In genomic region chr17:45544873-45545277, GRCm38 (mm10) we compare ENCODE assay signal across 9 mouse cellular contexts. TPM values are rescaled to one million over a fixed set of nuclear protein-coding genes. Genes with fewer than 3 reads are reported as not detected.
DNase-seq lines count a peak whose midpoint lies in the region; ATAC-seq and TF ChIP-seq lines count a peak whose summit lies in the region.
"Had no signal": no experiment of that assay in that cellular context is flagged by ENCODE, and none has a peak within 500 bp of the region (broad histone marks: within the 10 kb centered on the region; RNA-seq: fewer than 3 reads in every experiment).

No protein-coding gene starts in this region.

- no peak overlapping the region for H3K9ac ChIP-seq in heart, embryonic 15.5 days
- peak overlapping the region; percentile 39 for H3K9ac ChIP-seq in ES-E14 (ENCODE audit: insufficient read depth, low read depth, low read length, poor library complexity, severe bottlenecking)
- 0 out of 2 replicates have a peak overlapping the region, but pooled peaks have one; percentile 40 for H3K9ac ChIP-seq in embryonic facial prominence, embryonic 13.5 days
- no peak overlapping the region for H3K9ac ChIP-seq in limb, embryonic 12.5 days (replicated peaks)

- intact Hi-C loops in heart, postnatal 36 days (cut with DNase I), result no loop called here

- no peak overlapping the region for H3K27ac ChIP-seq in heart, embryonic 15.5 days
- no peak overlapping the region for H3K27ac ChIP-seq in ES-E14 (ENCODE audit: insufficient read depth, low read depth, low read length, poor library complexity, severe bottlenecking)
- H3K27ac ChIP-seq in embryonic facial prominence, embryonic 13.5 days, result no peak overlapping the region
- no peak overlapping the region for H3K27ac ChIP-seq in limb, embryonic 12.5 days

- in situ Hi-C loops in ES-E14 (cut with MboI; ENCODE audit: low sequenced_read_pairs in 2 of 2, unreplicated experiment in 2 of 2), result no loop called here

- H3K4me1 ChIP-seq in heart, embryonic 15.5 days (replicated peaks), result peaks cover 33% of the 10 kb centered on the region
- H3K4me1 ChIP-seq in ES-E14 (ENCODE audit: control insufficient read depth in 2 of 2, insufficient read depth in 2 of 2, low read length in 2 of 2, poor library complexity in 1 of 2), result peaks cover 4 to 16% of the 10 kb centered on the region in 2 experiments; a peak in 3 of 4 replicates
- H3K4me1 ChIP-seq in embryonic facial prominence, embryonic 13.5 days, result peaks cover 37% of the 10 kb centered on the region
- peaks cover 31% of the 10 kb centered on the region for H3K4me1 ChIP-seq in limb, embryonic 12.5 days (replicated peaks)

- H3K4me2 ChIP-seq in heart, embryonic 15.5 days, result peak overlapping the region; percentile 65
- peak overlapping the region; percentile 40 for H3K4me2 ChIP-seq in embryonic facial prominence, embryonic 13.5 days
- peak overlapping the region; percentile 39 for H3K4me2 ChIP-seq in limb, embryonic 12.5 days

- DNase-seq in heart, postnatal 36 days, result no peak
- no peak for DNase-seq in ES-E14 (ENCODE audit: low read depth, low spot score)
- DNase-seq in ovary, postnatal 10 days (ENCODE audit: low spot score), result no peak
- DNase-seq in Muller cell, postnatal 12 days (ENCODE audit: inconsistent ontology term), result no peak

- H3K36me3 ChIP-seq in heart, embryonic 15.5 days, result no peaks in the 10 kb centered on the region
- H3K36me3 ChIP-seq in ES-E14 (ENCODE audit: control insufficient read depth, insufficient read depth, low read length, poor library complexity, severe bottlenecking), result no peaks in the 10 kb centered on the region
- peaks cover 27% of the 10 kb centered on the region for H3K36me3 ChIP-seq in embryonic facial prominence, embryonic 13.5 days
- peaks cover 25% of the 10 kb centered on the region for H3K36me3 ChIP-seq in limb, embryonic 12.5 days

- peak overlapping the region; percentile 43 for H3K4me3 ChIP-seq in heart, embryonic 15.5 days
- peak overlapping the region; percentile 35 to 56; a peak in 3 of 4 replicates for H3K4me3 ChIP-seq in ES-E14 (ENCODE audit: insufficient read depth in 1 of 2, low read depth in 1 of 2, low read length in 2 of 2, poor library complexity in 1 of 2, severe bottlenecking in 1 of 2)
- peak overlapping the region; percentile 21 for H3K4me3 ChIP-seq in embryonic facial prominence, embryonic 13.5 days
- H3K4me3 ChIP-seq in limb, embryonic 12.5 days (replicated peaks), result peak overlapping the region; percentile 22

- H3K9me3 ChIP-seq in heart, embryonic 15.5 days (replicated peaks), result no peaks in the 10 kb centered on the region
- H3K9me3 ChIP-seq in ES-E14 (ENCODE audit: control insufficient read depth, insufficient read depth, low read depth, low read length), result no peaks in the 10 kb centered on the region
- no peaks in the 10 kb centered on the region for H3K9me3 ChIP-seq in embryonic facial prominence, embryonic 13.5 days
- no peaks in the 10 kb centered on the region for H3K9me3 ChIP-seq in limb, embryonic 12.5 days

- WGBS in heart, embryonic 15.5 days, result 3% methylated on average over 46 of the region's 46 CpGs
- 22% methylated on average over 46 of the region's 46 CpGs for WGBS in embryonic facial prominence, embryonic 13.5 days
- 6% methylated on average over 46 of the region's 46 CpGs for WGBS in limb, embryonic 12.5 days

- H3K27me3 ChIP-seq in heart, embryonic 15.5 days, result peaks cover 92% of the 10 kb centered on the region
- H3K27me3 ChIP-seq in embryonic facial prominence, embryonic 13.5 days, result peaks cover 86% of the 10 kb centered on the region
- peaks cover 90% of the 10 kb centered on the region for H3K27me3 ChIP-seq in limb, embryonic 12.5 days

- ATAC-seq in heart, embryonic 15.5 days (replicated peaks; ENCODE audit: insufficient number of reproducible peaks, insufficient read depth, low FRiP score, low read depth), result no peak
- no peak for ATAC-seq in embryonic facial prominence, embryonic 13.5 days (ENCODE audit: insufficient number of reproducible peaks, insufficient read depth, low FRiP score, low TSS enrichment, low read depth)
- ATAC-seq in limb, embryonic 12.5 days (ENCODE audit: insufficient number of reproducible peaks, insufficient read depth, low FRiP score, low TSS enrichment, low read depth), result no peak
- ATAC-seq in erythroblast, adult 5-6 weeks (replicated peaks; ENCODE audit: low FRiP score, poor library complexity, severe bottlenecking), result no peak

TF ChIP-seq in ES-E14, 5 proteins besides CTCF, POLR2A, EP300 and RAD21:
- TF ChIP-seq MAFK (IDR thresholded peaks at IDR 0.05; ENCODE audit: insufficient read depth, low read depth, low read length), result no peak
- no peak for TF ChIP-seq CHD2 (IDR thresholded peaks at IDR 0.05; ENCODE audit: low read depth, low read length)
- TF ChIP-seq ZNF384 (IDR thresholded peaks at IDR 0.05; ENCODE audit: low read depth, low read length), result no peak
- TF ChIP-seq HCFC1 (IDR thresholded peaks at IDR 0.05; ENCODE audit: borderline replicate concordance, insufficient read depth, low read length), result no peak
TF ChIP-seq in ES-E14: peak in this region for 0.

RNA-seq across cellular contexts. Expression of gene Tmem151b, which starts 4.6 kb away (rescaled TPM):
- 0.96 and 1.5 TPM in 2 replicates for polyA plus RNA-seq in heart, embryonic 15.5 days (2015; fragmentation: Nextera tagmentation; extraction: Ambion mirVana)
- under 1 TPM in 1 of 2 experiments, not detected in 1; 0.08 TPM for total RNA-seq in heart, postnatal 36 days (2021)
- 2.1 and 4.0 TPM in 2 replicates for total RNA-seq in ES-E14 (2012; rRNA removed)
- polyA plus RNA-seq in embryonic facial prominence, embryonic 13.5 days (2015; fragmentation: Nextera tagmentation; extraction: Ambion mirVana), result 7.7 and 10.1 TPM in 2 replicates
- polyA plus RNA-seq in limb, embryonic 12.5 days (2016; fragmentation: Nextera tagmentation; extraction: Ambion mirVana), result 7.7 and 9.7 TPM in 2 replicates
- total RNA-seq in erythroblast, adult 5-6 weeks (2015; ENCODE audit: low replicate concordance), result not detected in 2 replicates
- not detected in 2 replicates for total RNA-seq in erythroblast, adult 5-6 weeks (2017; ENCODE audit: low replicate concordance)

RNA-seq across cellular contexts. Expression of gene Nfkbie, which starts 10.6 kb away (rescaled TPM):
- polyA plus RNA-seq in heart, embryonic 15.5 days (2015; fragmentation: Nextera tagmentation; extraction: Ambion mirVana), result 3.0 and 6.8 TPM in 2 replicates
- total RNA-seq in heart, postnatal 36 days (2021), result 1 to 10 TPM; 1.4 to 1.5 TPM
- 2.1 and 2.2 TPM in 2 replicates for total RNA-seq in ES-E14 (2012; rRNA removed)
- 4.7 TPM in 2 replicates for polyA plus RNA-seq in embryonic facial prominence, embryonic 13.5 days (2015; fragmentation: Nextera tagmentation; extraction: Ambion mirVana)
- polyA plus RNA-seq in limb, embryonic 12.5 days (2016; fragmentation: Nextera tagmentation; extraction: Ambion mirVana), result 6.5 and 6.6 TPM in 2 replicates
- 1.5 and 1.7 TPM in 2 replicates for total RNA-seq in erythroblast, adult 5-6 weeks (2015; ENCODE audit: low replicate concordance)
- total RNA-seq in erythroblast, adult 5-6 weeks (2017; ENCODE audit: low replicate concordance), result 1.1 and 1.5 TPM in 2 replicates

RNA-seq across cellular contexts. Expression of gene Slc35b2, which starts 18.8 kb away (rescaled TPM):
- 75.8 and 98.4 TPM in 2 replicates for polyA plus RNA-seq in heart, embryonic 15.5 days (2015; fragmentation: Nextera tagmentation; extraction: Ambion mirVana)
- total RNA-seq in heart, postnatal 36 days (2021), result 10 to 100 TPM; 27.6 to 32.7 TPM
- total RNA-seq in ES-E14 (2012; rRNA removed), result 96.7 and 98.7 TPM in 2 replicates
- polyA plus RNA-seq in embryonic facial prominence, embryonic 13.5 days (2015; fragmentation: Nextera tagmentation; extraction: Ambion mirVana), result 104 and 122 TPM in 2 replicates
- polyA plus RNA-seq in limb, embryonic 12.5 days (2016; fragmentation: Nextera tagmentation; extraction: Ambion mirVana), result 96.9 and 106 TPM in 2 replicates
- 16.5 and 25.2 TPM in 2 replicates for total RNA-seq in erythroblast, adult 5-6 weeks (2015; ENCODE audit: low replicate concordance)
- 2.2 and 21.7 TPM in 2 replicates for total RNA-seq in erythroblast, adult 5-6 weeks (2017; ENCODE audit: low replicate concordance)

RNA-seq across cellular contexts. Expression of gene Tcte1, which starts 21.6 kb away (rescaled TPM):
- 0.16 and 0.29 TPM in 2 replicates for polyA plus RNA-seq in heart, embryonic 15.5 days (2015; fragmentation: Nextera tagmentation; extraction: Ambion mirVana)
- not detected for total RNA-seq in heart, postnatal 36 days (2021)
- total RNA-seq in ES-E14 (2012; rRNA removed), result 0.09 and 0.11 TPM in 2 replicates
- 1.0 and 1.1 TPM in 2 replicates for polyA plus RNA-seq in embryonic facial prominence, embryonic 13.5 days (2015; fragmentation: Nextera tagmentation; extraction: Ambion mirVana)
- 0.91 and 1.3 TPM in 2 replicates for polyA plus RNA-seq in limb, embryonic 12.5 days (2016; fragmentation: Nextera tagmentation; extraction: Ambion mirVana)
- total RNA-seq in erythroblast, adult 5-6 weeks (2015; ENCODE audit: low replicate concordance), result not detected in 2 replicates
- not detected in 2 replicates for total RNA-seq in erythroblast, adult 5-6 weeks (2017; ENCODE audit: low replicate concordance)
- total RNA-seq: MEL had no signal

RNA-seq across cellular contexts. Expression of gene Hsp90ab1, which starts 28.2 kb away (rescaled TPM):
- polyA plus RNA-seq in heart, embryonic 15.5 days (2015; fragmentation: Nextera tagmentation; extraction: Ambion mirVana), result 1,147 and 1,218 TPM in 2 replicates
- total RNA-seq in heart, postnatal 36 days (2021), result 1,000 to 10,000 TPM; 1,126 to 1,337 TPM
- 1,660 and 1,758 TPM in 2 replicates for total RNA-seq in ES-E14 (2012; rRNA removed)
- 1,480 and 1,606 TPM in 2 replicates for polyA plus RNA-seq in embryonic facial prominence, embryonic 13.5 days (2015; fragmentation: Nextera tagmentation; extraction: Ambion mirVana)
- polyA plus RNA-seq in limb, embryonic 12.5 days (2016; fragmentation: Nextera tagmentation; extraction: Ambion mirVana), result 1,474 and 1,563 TPM in 2 replicates
- 192 and 222 TPM in 2 replicates for total RNA-seq in erythroblast, adult 5-6 weeks (2015; ENCODE audit: low replicate concordance)
- 246 and 293 TPM in 2 replicates for total RNA-seq in erythroblast, adult 5-6 weeks (2017; ENCODE audit: low replicate concordance)

Comparison
In these comparisons a context has a peak if more than half of its experiments do, and no peak if none do; other contexts are left out.
1. H3K9ac ChIP-seq: peak in ES-E14 (single experiment) and embryonic facial prominence, embryonic 13.5 days (single experiment); none in heart, embryonic 15.5 days (single experiment) and limb, embryonic 12.5 days (single experiment).
2. Peak in every context shown above with its lines, with median percentiles within 50 percentile points of each other: H3K4me2 ChIP-seq and H3K4me3 ChIP-seq.